Mouse (Mus musculus): ENCODE data around the gene Dbndd1. TPM values are rescaled to one million over a fixed set of nuclear protein-coding genes. Genes with fewer than 3 reads are reported as not detected.

The Dbndd1 gene
- 0.31 TPM for polyA plus RNA-seq (2014; fragmentation: Illumina TruSeq; extraction: RNeasy Lipid Tissue Mini Kit (QIAGEN cat#74804))

GRCm38 (mm10) chr8:123514781-123515539 is at the start of gene Dbndd1:
Gene Dbndd1, minus strand, starts transcription at chr8:123515463.

GRCm38 (mm10) chr8:123518667-123519066 is 3.4 kb upstream of the Dbndd1 start, which contains the start of gene Gas8:
Gene Gas8, plus strand, starts transcription at chr8:123518834.

GRCm38 (mm10) chr8:123477737-123478258 is 37.5 kb downstream of the Dbndd1 start, which contains the start of gene Afg3l1:
Gene Afg3l1, plus strand, starts transcription at chr8:123477903.

Other genes starting within 250 kb of the Dbndd1 start
- 0.97 TPM for gene Fanca, start 196.9 kb downstream of the Dbndd1 start, polyA plus RNA-seq (2014; fragmentation: Illumina TruSeq; extraction: RNeasy Lipid Tissue Mini Kit (QIAGEN cat#74804))
- not detected for gene Spire2, start 182.8 kb downstream of the Dbndd1 start, polyA plus RNA-seq (2014; fragmentation: Illumina TruSeq; extraction: RNeasy Lipid Tissue Mini Kit (QIAGEN cat#74804))
- 194 TPM for gene Tcf25, start 141.7 kb downstream of the Dbndd1 start, polyA plus RNA-seq (2014; fragmentation: Illumina TruSeq; extraction: RNeasy Lipid Tissue Mini Kit (QIAGEN cat#74804))
- gene Mc1r, start 108.4 kb downstream of the Dbndd1 start, polyA plus RNA-seq (2014; fragmentation: Illumina TruSeq; extraction: RNeasy Lipid Tissue Mini Kit (QIAGEN cat#74804)), result not detected
- gene Tubb3, start 104.0 kb downstream of the Dbndd1 start, polyA plus RNA-seq (2014; fragmentation: Illumina TruSeq; extraction: RNeasy Lipid Tissue Mini Kit (QIAGEN cat#74804)), result 1.1 TPM
- 2.8 TPM for gene Def8, start 91.9 kb downstream of the Dbndd1 start, polyA plus RNA-seq (2014; fragmentation: Illumina TruSeq; extraction: RNeasy Lipid Tissue Mini Kit (QIAGEN cat#74804))
- gene Afg3l1, start 37.6 kb downstream of the Dbndd1 start, polyA plus RNA-seq (2014; fragmentation: Illumina TruSeq; extraction: RNeasy Lipid Tissue Mini Kit (QIAGEN cat#74804)), result 6.4 TPM
- gene Gas8, start 3.4 kb upstream of the Dbndd1 start, polyA plus RNA-seq (2014; fragmentation: Illumina TruSeq; extraction: RNeasy Lipid Tissue Mini Kit (QIAGEN cat#74804)), result 3.4 TPM
- gene Rhou, start 138.5 kb upstream of the Dbndd1 start, polyA plus RNA-seq (2014; fragmentation: Illumina TruSeq; extraction: RNeasy Lipid Tissue Mini Kit (QIAGEN cat#74804)), result 24.2 TPM